In the genomic region with DNA sequence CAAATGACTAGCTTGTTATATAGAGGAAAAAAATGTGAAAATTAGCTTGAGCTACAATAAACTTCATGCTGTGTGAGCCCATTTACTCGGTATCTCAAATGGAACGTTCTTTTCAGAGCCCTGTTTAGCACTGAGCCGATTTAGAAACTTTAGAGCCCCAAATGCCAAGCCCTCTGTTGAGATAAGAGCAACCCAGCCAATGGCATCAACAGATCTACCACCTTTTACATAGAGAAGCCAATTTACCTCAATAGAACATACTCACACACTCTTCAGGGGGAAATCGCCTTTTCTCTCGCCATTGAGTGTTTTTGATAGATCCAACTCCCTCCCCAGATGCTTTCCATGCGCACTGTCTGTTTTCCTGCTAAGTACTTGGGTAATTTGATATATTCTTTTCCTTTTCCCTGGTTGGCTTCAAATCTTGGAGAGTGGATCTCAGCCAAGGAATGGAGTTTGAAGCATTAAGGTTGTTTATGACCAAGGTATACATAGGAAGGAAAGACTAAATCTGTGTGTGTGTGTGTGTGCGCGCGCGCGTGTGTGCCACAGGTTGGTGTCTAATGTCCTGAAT, we compare ENCODE assay signal across 16 mouse cellular contexts.
DNase-seq lines count a peak whose midpoint lies in the region; ATAC-seq lines count a peak whose summit lies in the region.
"Had no signal": no experiment of that assay in that cellular context is flagged by ENCODE, and none has a peak within 500 bp of the region (broad histone marks: within the 10 kb centered on the region; RNA-seq: fewer than 3 reads in every experiment).

No protein-coding gene starts in this region.

- no peak overlapping the region for H3K9ac ChIP-seq in liver, embryonic 15.5 days
- H3K9ac ChIP-seq in liver, embryonic 11.5 days (ENCODE audit: low read depth, low read length): no peak overlapping the region
- no peak overlapping the region for H3K9ac ChIP-seq in embryonic facial prominence, embryonic 13.5 days
- H3K9ac ChIP-seq in limb, embryonic 13.5 days: no peak overlapping the region
- H3K9ac ChIP-seq: forebrain, embryonic 13.5 days; midbrain, embryonic 15.5 days had no signal

- H3K27me3 ChIP-seq in liver, embryonic 15.5 days: no peaks in the 10 kb centered on the region
- H3K27me3 ChIP-seq in liver, embryonic 11.5 days (replicated peaks; ENCODE audit: control insufficient read depth, insufficient read depth, low read length): no peaks in the 10 kb centered on the region
- no peaks in the 10 kb centered on the region for H3K27me3 ChIP-seq in embryonic facial prominence, embryonic 13.5 days
- H3K27me3 ChIP-seq in limb, embryonic 13.5 days: no peaks in the 10 kb centered on the region
- H3K27me3 ChIP-seq: midbrain, embryonic 15.5 days had no signal

- no peak overlapping the region for H3K4me2 ChIP-seq in liver, embryonic 15.5 days
- H3K4me2 ChIP-seq in liver, embryonic 11.5 days: no peak overlapping the region
- H3K4me2 ChIP-seq in embryonic facial prominence, embryonic 13.5 days: peak overlapping the region; percentile 35; the same call in 1 of the 2 replicates
- H3K4me2 ChIP-seq in limb, embryonic 13.5 days (replicated peaks): peak overlapping the region; percentile 1; the same call in 1 of the 2 replicates
- H3K4me2 ChIP-seq: forebrain, embryonic 13.5 days; midbrain, embryonic 15.5 days had no signal

- H3K4me3 ChIP-seq in liver, embryonic 15.5 days (replicated peaks): no peak overlapping the region
- H3K4me3 ChIP-seq in liver, embryonic 11.5 days (ENCODE audit: low read depth, low read length): no peak overlapping the region
- H3K4me3 ChIP-seq in embryonic facial prominence, embryonic 13.5 days: no peak overlapping the region
- no peak overlapping the region for H3K4me3 ChIP-seq in limb, embryonic 13.5 days
- H3K4me3 ChIP-seq: forebrain, embryonic 13.5 days; gastrocnemius, adult 2 months; heart, adult 2 months; midbrain, embryonic 15.5 days had no signal

- WGBS in liver, embryonic 15.5 days (ENCODE audit: insufficient replicate concordance): 79% methylated on average over 11 of the region's 11 CpGs
- 69% methylated on average over 11 of the region's 11 CpGs for WGBS in liver, embryonic 11.5 days
- WGBS in embryonic facial prominence, embryonic 13.5 days: 57% methylated on average over 11 of the region's 11 CpGs
- 48% methylated on average over 11 of the region's 11 CpGs for WGBS in limb, embryonic 13.5 days

- H3K27ac ChIP-seq in liver, embryonic 15.5 days (replicated peaks): 0 out of 2 replicates have a peak overlapping the region, but pooled peaks have one; percentile 29
- H3K27ac ChIP-seq in liver, embryonic 11.5 days (ENCODE audit: low read depth, low read length): no peak overlapping the region
- peak overlapping the region; percentile 29; the same call in 1 of the 2 replicates for H3K27ac ChIP-seq in embryonic facial prominence, embryonic 13.5 days
- H3K27ac ChIP-seq in limb, embryonic 13.5 days: no peak overlapping the region
- H3K27ac ChIP-seq: forebrain, embryonic 13.5 days; gastrocnemius, adult 2 months; heart, adult 2 months; midbrain, embryonic 15.5 days had no signal

- no peak for ATAC-seq in liver, embryonic 15.5 days (ENCODE audit: insufficient read depth)
- ATAC-seq in liver, embryonic 11.5 days (replicated peaks; ENCODE audit: low FRiP score): no peak
- no peak for ATAC-seq in embryonic facial prominence, embryonic 13.5 days (ENCODE audit: insufficient number of reproducible peaks, insufficient read depth, low FRiP score, low TSS enrichment, low read depth)
- peak; percentile 40 for ATAC-seq in limb, embryonic 13.5 days (ENCODE audit: low FRiP score, low read depth)
- ATAC-seq: forebrain, embryonic 13.5 days; midbrain, embryonic 15.5 days; Patski had no signal

- intact Hi-C loops in left cerebral cortex, postnatal 14 days (cut with DNase I): no loop called here

- no peaks in the 10 kb centered on the region for H3K36me3 ChIP-seq in liver, embryonic 15.5 days (replicated peaks)
- no peaks in the 10 kb centered on the region for H3K36me3 ChIP-seq in liver, embryonic 11.5 days (ENCODE audit: control insufficient read depth, insufficient read depth, low read length)
- 0 out of 2 replicates have a peak, but pooled peaks cover 2% of the 10 kb centered on the region for H3K36me3 ChIP-seq in embryonic facial prominence, embryonic 13.5 days
- H3K36me3 ChIP-seq in limb, embryonic 13.5 days: peaks cover 4% of the 10 kb centered on the region
- H3K36me3 ChIP-seq: midbrain, embryonic 15.5 days had no signal

- H3K4me1 ChIP-seq in liver, embryonic 15.5 days (replicated peaks): no peaks in the 10 kb centered on the region
- H3K4me1 ChIP-seq in liver, embryonic 11.5 days (replicated peaks; ENCODE audit: control insufficient read depth, insufficient read depth, low read length): peaks cover 4% of the 10 kb centered on the region
- peaks cover 41% of the 10 kb centered on the region for H3K4me1 ChIP-seq in embryonic facial prominence, embryonic 13.5 days
- H3K4me1 ChIP-seq in limb, embryonic 13.5 days: peaks cover 39% of the 10 kb centered on the region

- peak; percentile 60 for DNase-seq in embryo, embryonic 10 days (ENCODE audit: low spot score)
- no peak for DNase-seq in embryo, embryonic 9.5 days (ENCODE audit: extremely low spot score)
- DNase-seq in liver, embryonic 11.5 days (ENCODE audit: low spot score): no peak
- DNase-seq in urinary bladder, postnatal 4 days (ENCODE audit: low spot score in 2 of 2): no peak
- DNase-seq in left cerebral cortex, postnatal 14 days (ENCODE audit: low spot score in 2 of 2): no peak
- DNase-seq: cerebellum, adult 2 months; gastrocnemius, adult 2 months; heart, adult 2 months; left cerebral cortex, postnatal 4 days; right cerebral cortex, postnatal 4 days had no signal

- no peaks in the 10 kb centered on the region for H3K9me3 ChIP-seq in liver, embryonic 15.5 days (replicated peaks)
- H3K9me3 ChIP-seq in liver, embryonic 11.5 days (ENCODE audit: control insufficient read depth, low read length): no peaks in the 10 kb centered on the region
- no peaks in the 10 kb centered on the region for H3K9me3 ChIP-seq in embryonic facial prominence, embryonic 13.5 days
- no peaks in the 10 kb centered on the region for H3K9me3 ChIP-seq in limb, embryonic 13.5 days
- H3K9me3 ChIP-seq: forebrain, embryonic 13.5 days; midbrain, embryonic 15.5 days had no signal

Comparison
In these comparisons a context has a peak if more than half of its experiments do, and no peak if none do; other contexts are left out.
1. H3K27ac ChIP-seq: peak in liver, embryonic 15.5 days (single experiment) and embryonic facial prominence, embryonic 13.5 days (single experiment); none in liver, embryonic 11.5 days (single experiment) and limb, embryonic 13.5 days (single experiment).
2. H3K4me2 ChIP-seq: peak in embryonic facial prominence, embryonic 13.5 days (single experiment) and limb, embryonic 13.5 days (single experiment); none in liver, embryonic 15.5 days (single experiment) and liver, embryonic 11.5 days (single experiment).